Mouse (Mus musculus) MN1 (cell line): Measurements from ENCODE around the gene Hoxa4.
A peak's percentile ranks its signal among the peaks of the same experiment; 100 is the strongest.

ENCODE experiments used
- DNase-seq: peaks from one replicate; pipeline ENCODE4 v3.0.0-alpha.2; 2016; ENCODE audit warnings: low spot score

Hoxa4 gene

GRCm38 (mm10) chr6:52228475-52229465 is 37.2 kb upstream of the Hoxa4 start:
- no peak for DNase-seq

- no peak for DNase-seq
Measured at GRCm38 (mm10) chr6:52227470-52228222, 36.1 kb upstream of the Hoxa4 start.

- DNase-seq: no peak
Measured at GRCm38 (mm10) chr6:52226569-52227257, 35.2 kb upstream of the Hoxa4 start.

- DNase-seq: no peak
Measured at GRCm38 (mm10) chr6:52225612-52226568, 34.3 kb upstream of the Hoxa4 start.

GRCm38 (mm10) chr6:52224895-52225611 is 33.5 kb upstream of the Hoxa4 start:
- no peak for DNase-seq

- DNase-seq: no peak
Measured at GRCm38 (mm10) chr6:52223939-52224760, 32.6 kb upstream of the Hoxa4 start.

GRCm38 (mm10) chr6:52222729-52223128 is 31.2 kb upstream of the Hoxa4 start:
- DNase-seq: no peak

- no peak for DNase-seq
Measured at GRCm38 (mm10) chr6:52221993-52222685, 30.6 kb upstream of the Hoxa4 start.

- peak; percentile 67 for DNase-seq
Measured at GRCm38 (mm10) chr6:52221337-52221992, 29.9 kb upstream of the Hoxa4 start, which contains the start of gene Hoxa7. Gene Hoxa7, minus strand, starts transcription at chr6:52221854.

- no peak for DNase-seq
Measured at GRCm38 (mm10) chr6:52220865-52221310, 29.3 kb upstream of the Hoxa4 start.

GRCm38 (mm10) chr6:52220003-52220864 is 28.7 kb upstream of the Hoxa4 start:
- no peak for DNase-seq

GRCm38 (mm10) chr6:52219234-52219942 is 27.8 kb upstream of the Hoxa4 start:
- DNase-seq: no peak

- no peak for DNase-seq
Measured at GRCm38 (mm10) chr6:52218643-52219215, 27.2 kb upstream of the Hoxa4 start.

- no peak for DNase-seq
Measured at GRCm38 (mm10) chr6:52217895-52218642, 26.5 kb upstream of the Hoxa4 start.

- DNase-seq: no peak
Measured at GRCm38 (mm10) chr6:52217459-52217768, 25.9 kb upstream of the Hoxa4 start.
